Mouse (Mus musculus): ENCODE results near the gene Cacng6. TPM values are rescaled to one million over a fixed set of nuclear protein-coding genes. Genes with fewer than 3 reads are reported as not detected.
A peak's percentile ranks its signal among the peaks of the same experiment; 100 is the strongest.

Gene Cacng6
- polyA plus RNA-seq, 1 experiment from 2014 or later: not detected

- peak; percentile 87 for ATAC-seq (ENCODE audit: low FRiP score, low TSS enrichment)
- Histone ChIP-seq H3K9ac (ENCODE audit: low read depth, low read length) (no peak overlapping the region), H3K36me3 (ENCODE audit: control insufficient read depth, insufficient read depth, low read length) (no peaks in the 10 kb centered on the region), H3K4me2 (replicated peaks; ENCODE audit: low read depth, low read length) (peak overlapping the region; percentile 56), H3K27me3 (ENCODE audit: control insufficient read depth, insufficient read depth, low read length) (peaks cover 52% of the 10 kb centered on the region), H3K4me3 (ENCODE audit: low read length) (peak overlapping the region; percentile 42), H3K9me3 (ENCODE audit: control insufficient read depth, low read length) (no peaks in the 10 kb centered on the region), H3K4me1 (ENCODE audit: control insufficient read depth, insufficient read depth, low read length) (peaks cover 3% of the 10 kb centered on the region; the same call in 1 of the 2 replicates), H3K27ac (ENCODE audit: low read depth, low read length) (no peak overlapping the region)
- WGBS: 1% methylated on average over 33 of the region's 33 CpGs
These were observed 12.6 kb upstream of the Cacng6 start for GRCm38 (mm10) chr7:3411160-3411941.

GRCm38 (mm10) chr7:3412036-3412435 is 12.0 kb upstream of the Cacng6 start:
- H3K4me2 ChIP-seq (replicated peaks; ENCODE audit: low read depth, low read length): peak overlapping the region; percentile 56
- under 1% methylated on average over 20 of the region's 20 CpGs for WGBS
- no peaks in the 10 kb centered on the region for H3K36me3 ChIP-seq (ENCODE audit: control insufficient read depth, insufficient read depth, low read length)
- H3K4me1 ChIP-seq (ENCODE audit: control insufficient read depth, insufficient read depth, low read length): peaks cover 3% of the 10 kb centered on the region; the same call in 1 of the 2 replicates
- no peaks in the 10 kb centered on the region for H3K9me3 ChIP-seq (ENCODE audit: control insufficient read depth, low read length)
- no peak overlapping the region for H3K27ac ChIP-seq (ENCODE audit: low read depth, low read length)
- peaks cover 57% of the 10 kb centered on the region for H3K27me3 ChIP-seq (ENCODE audit: control insufficient read depth, insufficient read depth, low read length)
- H3K4me3 ChIP-seq (ENCODE audit: low read length): peak overlapping the region; percentile 42
- no peak for ATAC-seq (ENCODE audit: low FRiP score, low TSS enrichment)
- no peak overlapping the region for H3K9ac ChIP-seq (ENCODE audit: low read depth, low read length)

DNA sequence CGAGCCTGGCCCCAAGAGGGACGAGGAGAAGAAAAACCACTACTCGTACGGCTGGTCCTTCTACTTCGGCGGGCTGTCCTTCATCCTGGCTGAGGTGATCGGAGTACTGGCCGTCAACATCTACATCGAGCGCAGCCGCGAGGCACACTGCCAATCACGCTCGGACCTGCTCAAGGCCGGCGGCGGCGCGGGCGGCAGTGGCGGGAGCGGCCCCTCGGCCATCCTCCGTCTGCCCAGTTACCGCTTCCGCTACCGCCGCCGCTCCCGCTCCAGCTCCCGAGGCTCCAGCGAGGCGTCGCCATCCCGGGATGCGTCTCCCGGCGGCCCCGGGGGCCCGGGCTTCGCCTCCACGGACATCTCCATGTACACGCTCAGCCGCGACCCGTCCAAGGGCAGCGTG is 9.1 kb upstream of the Cacng6 start:
- H3K27ac ChIP-seq (ENCODE audit: low read depth, low read length): no peak overlapping the region
- H3K36me3 ChIP-seq (ENCODE audit: control insufficient read depth, insufficient read depth, low read length): no peaks in the 10 kb centered on the region
- H3K9ac ChIP-seq (ENCODE audit: low read depth, low read length): peak overlapping the region; percentile 56
- peaks cover 3% of the 10 kb centered on the region; the same call in 1 of the 2 replicates for H3K4me1 ChIP-seq (ENCODE audit: control insufficient read depth, insufficient read depth, low read length)
- no peak; the same call in 1 of the 2 replicates for ATAC-seq (ENCODE audit: low FRiP score, low TSS enrichment)
- H3K4me2 ChIP-seq (replicated peaks; ENCODE audit: low read depth, low read length): peak overlapping the region; percentile 100
- no peaks in the 10 kb centered on the region for H3K9me3 ChIP-seq (ENCODE audit: control insufficient read depth, low read length)
- peak overlapping the region; percentile 56 for H3K4me3 ChIP-seq (ENCODE audit: low read length)
- under 1% methylated on average over 37 of the region's 47 CpGs for WGBS
- H3K27me3 ChIP-seq (ENCODE audit: control insufficient read depth, insufficient read depth, low read length): peaks cover 74% of the 10 kb centered on the region

DNA sequence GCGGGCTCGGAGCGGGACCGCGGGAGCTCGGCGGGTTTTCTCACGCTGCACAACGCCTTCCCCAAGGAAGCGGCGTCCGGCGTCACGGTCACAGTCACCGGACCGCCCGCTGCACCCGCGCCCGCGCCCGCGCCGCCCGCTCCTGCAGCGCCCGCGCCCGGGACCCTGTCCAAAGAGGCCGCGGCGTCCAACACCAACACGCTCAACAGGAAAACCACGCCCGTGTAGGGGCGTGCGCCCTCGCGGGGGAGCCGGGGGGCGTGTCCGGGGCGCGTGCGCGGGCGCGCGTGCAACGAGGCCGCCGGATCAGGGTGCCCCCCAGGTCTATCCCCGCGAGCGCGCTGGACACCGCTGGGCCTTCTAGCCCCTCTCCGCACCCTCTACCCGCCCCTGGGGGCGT is 8.6 kb upstream of the Cacng6 start:
- H3K27me3 ChIP-seq (ENCODE audit: control insufficient read depth, insufficient read depth, low read length): peaks cover 75% of the 10 kb centered on the region
- H3K4me1 ChIP-seq (ENCODE audit: control insufficient read depth, insufficient read depth, low read length): peaks cover 3% of the 10 kb centered on the region; the same call in 1 of the 2 replicates
- peak overlapping the region; percentile 56 for H3K9ac ChIP-seq (ENCODE audit: low read depth, low read length)
- peak overlapping the region; percentile 56 for H3K4me3 ChIP-seq (ENCODE audit: low read length)
- WGBS: under 1% methylated on average over 43 of the region's 60 CpGs
- no peaks in the 10 kb centered on the region for H3K36me3 ChIP-seq (ENCODE audit: control insufficient read depth, insufficient read depth, low read length)
- H3K9me3 ChIP-seq (ENCODE audit: control insufficient read depth, low read length): no peaks in the 10 kb centered on the region
- peak overlapping the region; percentile 100 for H3K4me2 ChIP-seq (replicated peaks; ENCODE audit: low read depth, low read length)
- peak; percentile 24 for ATAC-seq (ENCODE audit: low FRiP score, low TSS enrichment)
- no peak overlapping the region for H3K27ac ChIP-seq (ENCODE audit: low read depth, low read length)

DNA sequence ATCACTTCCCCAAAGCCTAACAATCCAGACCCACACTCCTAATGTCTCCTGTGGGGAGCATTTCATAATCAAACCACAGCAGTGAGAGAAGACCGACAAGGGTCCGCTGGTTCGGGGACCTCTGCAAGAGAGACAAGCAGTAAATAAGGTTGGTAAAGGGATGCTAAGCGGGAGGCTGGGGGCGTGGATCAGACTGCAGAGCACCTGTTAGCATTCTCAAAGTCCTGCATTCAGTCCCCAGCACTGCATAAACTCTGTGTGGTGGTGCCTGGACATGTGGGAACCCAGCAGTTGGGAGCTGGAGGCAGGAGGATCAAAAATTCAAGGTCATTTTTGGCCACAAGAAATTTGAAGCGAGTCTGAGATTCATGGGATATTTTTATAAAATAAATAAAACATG is 4.1 kb upstream of the Cacng6 start:
- Histone ChIP-seq H3K4me1 (ENCODE audit: control insufficient read depth, insufficient read depth, low read length) (no peaks in the 10 kb centered on the region), H3K9ac (ENCODE audit: low read depth, low read length) (no peak overlapping the region), H3K9me3 (ENCODE audit: control insufficient read depth, low read length) (no peaks in the 10 kb centered on the region), H3K4me3 (ENCODE audit: low read length) (no peak overlapping the region), H3K36me3 (ENCODE audit: control insufficient read depth, insufficient read depth, low read length) (no peaks in the 10 kb centered on the region), H3K4me2 (replicated peaks; ENCODE audit: low read depth, low read length) (no peak overlapping the region), H3K27me3 (ENCODE audit: control insufficient read depth, insufficient read depth, low read length) (peaks cover 62% of the 10 kb centered on the region), H3K27ac (ENCODE audit: low read depth, low read length) (no peak overlapping the region)
- ATAC-seq (ENCODE audit: low FRiP score, low TSS enrichment): no peak
- WGBS: 35% methylated on average over 6 of the region's 6 CpGs

DNA sequence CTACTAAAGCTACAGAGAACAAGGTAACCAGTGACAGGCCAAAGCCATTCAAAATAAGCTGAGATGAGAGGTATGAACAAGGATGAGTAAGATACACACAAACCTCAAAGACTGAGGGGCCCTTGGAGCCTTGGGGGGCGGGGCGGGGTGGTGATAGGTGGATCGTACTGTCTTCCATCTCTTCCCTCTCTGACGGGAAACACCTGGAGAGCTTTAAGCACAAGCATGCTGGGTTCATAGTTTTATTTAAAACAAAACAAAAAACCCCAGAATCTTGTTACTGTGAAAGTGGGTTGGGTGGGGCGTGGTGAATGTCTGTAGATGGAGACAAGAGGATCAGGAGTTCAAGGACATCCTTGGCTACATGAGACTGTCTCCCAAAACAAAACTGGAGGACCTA is 3.5 kb upstream of the Cacng6 start:
- WGBS: 37% methylated on average over 5 of the region's 5 CpGs
- no peak for ATAC-seq (ENCODE audit: low FRiP score, low TSS enrichment)
- Histone ChIP-seq H3K36me3 (ENCODE audit: control insufficient read depth, insufficient read depth, low read length) (no peaks in the 10 kb centered on the region), H3K27me3 (ENCODE audit: control insufficient read depth, insufficient read depth, low read length) (peaks cover 63% of the 10 kb centered on the region), H3K4me1 (ENCODE audit: control insufficient read depth, insufficient read depth, low read length) (no peaks in the 10 kb centered on the region), H3K4me3 (ENCODE audit: low read length) (no peak overlapping the region), H3K9me3 (ENCODE audit: control insufficient read depth, low read length) (no peaks in the 10 kb centered on the region), H3K4me2 (replicated peaks; ENCODE audit: low read depth, low read length) (no peak overlapping the region), H3K27ac (ENCODE audit: low read depth, low read length) (no peak overlapping the region), H3K9ac (ENCODE audit: low read depth, low read length) (no peak overlapping the region)

- no peak overlapping the region for H3K9ac ChIP-seq (ENCODE audit: low read depth, low read length)
- H3K27ac ChIP-seq (ENCODE audit: low read depth, low read length): no peak overlapping the region
- 41% methylated on average over 3 of the region's 3 CpGs for WGBS
- peak; percentile 63 for ATAC-seq (ENCODE audit: low FRiP score, low TSS enrichment)
- no peaks in the 10 kb centered on the region for H3K4me1 ChIP-seq (ENCODE audit: control insufficient read depth, insufficient read depth, low read length)
- no peaks in the 10 kb centered on the region for H3K36me3 ChIP-seq (ENCODE audit: control insufficient read depth, insufficient read depth, low read length)
- no peak overlapping the region for H3K4me2 ChIP-seq (replicated peaks; ENCODE audit: low read depth, low read length)
- H3K27me3 ChIP-seq (ENCODE audit: control insufficient read depth, insufficient read depth, low read length): peaks cover 59% of the 10 kb centered on the region
- H3K4me3 ChIP-seq (ENCODE audit: low read length): no peak overlapping the region
- no peaks in the 10 kb centered on the region for H3K9me3 ChIP-seq (ENCODE audit: control insufficient read depth, low read length)
These were observed 2.7 kb upstream of the Cacng6 start for GRCm38 (mm10) chr7:3421297-3421696.

DNA sequence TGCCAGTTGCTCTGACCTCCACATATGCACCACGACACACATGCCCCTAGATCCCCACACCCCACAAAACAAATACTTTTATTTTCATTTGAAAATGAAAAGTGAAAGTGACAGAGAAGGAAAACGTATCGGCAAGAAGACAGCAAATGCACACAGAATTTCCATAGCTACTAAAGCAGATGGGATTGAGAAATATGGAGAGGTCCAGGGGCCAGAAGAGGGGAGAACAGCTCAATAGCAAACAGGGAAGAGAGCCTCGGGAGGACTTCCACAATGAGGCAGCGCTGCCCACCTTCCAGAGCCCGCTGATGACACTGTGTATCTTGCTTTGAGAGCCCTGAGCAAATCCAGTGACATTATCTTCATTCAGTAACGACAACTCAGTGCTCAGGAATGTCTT is 1.9 kb upstream of the Cacng6 start:
- no peak overlapping the region for H3K4me2 ChIP-seq (replicated peaks; ENCODE audit: low read depth, low read length)
- H3K4me3 ChIP-seq (ENCODE audit: low read length): no peak overlapping the region
- no peak overlapping the region for H3K27ac ChIP-seq (ENCODE audit: low read depth, low read length)
- ATAC-seq (ENCODE audit: low FRiP score, low TSS enrichment): no peak
- no peaks in the 10 kb centered on the region for H3K9me3 ChIP-seq (ENCODE audit: control insufficient read depth, low read length)
- H3K9ac ChIP-seq (ENCODE audit: low read depth, low read length): no peak overlapping the region
- H3K4me1 ChIP-seq (ENCODE audit: control insufficient read depth, insufficient read depth, low read length): no peaks in the 10 kb centered on the region
- WGBS: 53% methylated on average over 7 of the region's 7 CpGs
- no peaks in the 10 kb centered on the region for H3K36me3 ChIP-seq (ENCODE audit: control insufficient read depth, insufficient read depth, low read length)
- peaks cover 54% of the 10 kb centered on the region for H3K27me3 ChIP-seq (ENCODE audit: control insufficient read depth, insufficient read depth, low read length)

DNA sequence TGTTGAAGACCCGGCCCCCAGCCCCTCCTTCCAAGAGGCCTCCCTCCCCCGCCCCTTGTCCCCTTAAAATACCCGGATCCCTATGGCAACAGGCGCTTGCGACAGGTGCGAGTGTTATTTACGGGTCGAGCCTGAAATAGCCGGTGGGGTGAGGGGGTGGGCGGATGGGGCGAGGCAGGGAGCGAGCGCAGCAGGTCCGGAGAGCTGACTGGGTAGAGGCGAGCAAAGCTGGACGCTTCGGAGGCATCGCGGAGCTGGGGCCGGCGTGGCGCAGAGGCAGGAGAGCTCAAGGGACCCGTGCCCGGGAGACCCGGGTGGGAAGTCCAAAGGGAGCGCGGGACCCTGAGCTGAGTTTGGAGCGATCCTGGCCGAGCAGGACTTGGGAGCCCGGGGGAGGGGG is 565 bp upstream of the Cacng6 start:
- Histone ChIP-seq H3K27me3 (ENCODE audit: control insufficient read depth, insufficient read depth, low read length) (peaks cover 42% of the 10 kb centered on the region), H3K4me1 (ENCODE audit: control insufficient read depth, insufficient read depth, low read length) (no peaks in the 10 kb centered on the region), H3K9ac (ENCODE audit: low read depth, low read length) (0 out of 2 replicates have a peak overlapping the region, but pooled peaks have one; percentile 37), H3K9me3 (ENCODE audit: control insufficient read depth, low read length) (no peaks in the 10 kb centered on the region), H3K27ac (ENCODE audit: low read depth, low read length) (no peak overlapping the region), H3K4me3 (ENCODE audit: low read length) (peak overlapping the region; percentile 23), H3K36me3 (ENCODE audit: control insufficient read depth, insufficient read depth, low read length) (no peaks in the 10 kb centered on the region), H3K4me2 (replicated peaks; ENCODE audit: low read depth, low read length) (peak overlapping the region; percentile 40)
- peak; percentile 69 for ATAC-seq (ENCODE audit: low FRiP score, low TSS enrichment)
- under 1% methylated on average over 29 of the region's 30 CpGs for WGBS
